Mouse (Mus musculus) CH12.LX (cell line): Measurements from ENCODE around the gene 2900011O08Rik. TPM values are rescaled to one million over a fixed set of nuclear protein-coding genes. Genes with fewer than 3 reads are reported as not detected.

Experiments
- DNase-seq: peaks from one replicate; pipeline ENCODE4 v3.0.0-alpha.2; 2013; ENCODE audit errors: extremely low read depth
- H3K27ac ChIP-seq: 2 replicates; pipeline ENCODE4 v1.5.1; 2012; ENCODE audit warnings: low read depth, mild to moderate bottlenecking, control low read depth, moderate library complexity; ENCODE audit not compliant: insufficient read depth
- H3K27me3 ChIP-seq: replicated peaks from 2 replicates; pipeline ENCODE3; 2012; ENCODE audit warnings: inconsistent platforms
- H3K36me3 ChIP-seq, 2 experiments: replicated peaks in 1 of 2; 2 replicates each; pipeline versions ENCODE3 to v1.6.1; 2012; ENCODE audit warnings: inconsistent platforms in 1 of 2, low read length in 1 of 2, mild to moderate bottlenecking in 1 of 2, mixed read lengths in 1 of 2, moderate library complexity in 1 of 2; ENCODE audit not compliant: control insufficient read depth in 1 of 2, insufficient read depth in 1 of 2
- H3K4me1 ChIP-seq, 2 experiments: 2 replicates each; pipeline ENCODE4 v1.6.1; 2012; ENCODE audit warnings: inconsistent platforms in 1 of 2, moderate library complexity in 1 of 2; ENCODE audit not compliant: insufficient read depth in 2 of 2, control insufficient read depth in 1 of 2
- H3K4me2 ChIP-seq: 2 replicates; pipeline ENCODE4 v1.6.1; 2012; ENCODE audit warnings: low read depth, mild to moderate bottlenecking, control low read depth; ENCODE audit not compliant: poor library complexity, insufficient read depth, severe bottlenecking
- H3K4me3 ChIP-seq, 3 experiments: fragments of 150-350 bp in 1 of 3; sonication (generic) in 1 of 3; replicated peaks in 1 of 3; 2 replicates each; pipeline versions ENCODE3 to v1.5.1; 2011 to 2012; ENCODE audit warnings: low read depth in 2 of 3, low read length in 2 of 3, mild to moderate bottlenecking in 2 of 3, moderate library complexity in 2 of 3, control low read depth in 1 of 3, improper control_type of control experiment in 1 of 3, inconsistent platforms in 1 of 3, mixed read lengths in 1 of 3; ENCODE audit not compliant: poor library complexity in 1 of 3
- H3K79me2 ChIP-seq: replicated peaks from 2 replicates; pipeline ENCODE4 v1.6.1; 2012; ENCODE audit warnings: mild to moderate bottlenecking, moderate library complexity; ENCODE audit not compliant: control insufficient read depth, poor library complexity, insufficient read depth, severe bottlenecking; ENCODE audit errors: extremely low read depth
- H3K9ac ChIP-seq: 2 replicates; pipeline ENCODE4 v1.6.1; 2012; ENCODE audit warnings: low read depth, mild to moderate bottlenecking, control low read depth, moderate library complexity; ENCODE audit not compliant: insufficient read depth
- H3K9me3 ChIP-seq: replicated peaks from 2 replicates; pipeline ENCODE3; 2012; ENCODE audit warnings: low read length, inconsistent platforms, mixed read lengths
- E2F4 ChIP-seq: IDR thresholded peaks from 2 replicates; pipeline ENCODE4 v1.6.1; 2011; ENCODE audit warnings: low read depth, low read length, improper control_type of control experiment; ENCODE audit not compliant: insufficient replicate concordance
- ETS1 ChIP-seq: conservative IDR thresholded peaks from 2 replicates; pipeline ENCODE4 v1.6.1; 2012; ENCODE audit warnings: low read depth, mild to moderate bottlenecking, inconsistent platforms, low read length, improper control_type of control experiment, moderate library complexity
- GABPA ChIP-seq: IDR thresholded peaks from 2 replicates; pipeline ENCODE4 v1.6.1; 2012; ENCODE audit warnings: low read depth, low read length, improper control_type of control experiment, inconsistent platforms; ENCODE audit not compliant: insufficient replicate concordance
- HCFC1 ChIP-seq: IDR thresholded peaks from 2 replicates; pipeline ENCODE4 v1.6.1; 2012; ENCODE audit warnings: low read depth, mild to moderate bottlenecking, inconsistent platforms, low read length, improper control_type of control experiment
- IRF4 ChIP-seq: IDR thresholded peaks from 2 replicates; pipeline ENCODE4 v1.6.1; 2014; ENCODE audit warnings: low read depth, mild to moderate bottlenecking, inconsistent platforms, low read length, improper control_type of control experiment
- KAT2A ChIP-seq: IDR thresholded peaks from 2 replicates; pipeline ENCODE4 v1.6.1; 2012; ENCODE audit warnings: low read length, improper control_type of control experiment, inconsistent platforms; ENCODE audit not compliant: insufficient replicate concordance
- MAFK ChIP-seq: IDR thresholded peaks from 2 replicates; pipeline ENCODE4 v1.6.1; 2011; ENCODE audit warnings: low read length, improper control_type of control experiment; ENCODE audit not compliant: insufficient replicate concordance
- MAZ ChIP-seq: IDR thresholded peaks from 2 replicates; pipeline ENCODE4 v1.6.1; 2012; ENCODE audit warnings: low read depth, mild to moderate bottlenecking, inconsistent platforms, low read length, improper control_type of control experiment, moderate library complexity
- MXI1 ChIP-seq: IDR thresholded peaks from 2 replicates; pipeline ENCODE4 v1.6.1; 2011; ENCODE audit warnings: mild to moderate bottlenecking, low read depth, low read length, improper control_type of control experiment
- MYC ChIP-seq: IDR thresholded peaks from 2 replicates; pipeline ENCODE4 v1.6.1; 2011; ENCODE audit warnings: low read depth, mild to moderate bottlenecking, improper control_type of control experiment, low read length
- NELFE ChIP-seq: IDR thresholded peaks from 2 replicates; pipeline ENCODE4 v1.6.1; 2011; ENCODE audit warnings: low read depth, low read length, improper control_type of control experiment
- RCOR1 ChIP-seq: conservative IDR thresholded peaks from 2 replicates; pipeline ENCODE4 v1.6.1; 2012; ENCODE audit warnings: low read depth, mild to moderate bottlenecking, inconsistent platforms, low read length, improper control_type of control experiment
- SIN3A ChIP-seq: IDR thresholded peaks from 2 replicates; pipeline ENCODE4 v1.6.1; 2012; ENCODE audit warnings: low read length, improper control_type of control experiment, inconsistent platforms
- SMC3 ChIP-seq: IDR thresholded peaks from 2 replicates; pipeline ENCODE4 v1.6.1; 2011; ENCODE audit warnings: low read depth, low read length, improper control_type of control experiment
- TBP ChIP-seq: conservative IDR thresholded peaks from 2 replicates; pipeline ENCODE4 v1.6.1; 2011; ENCODE audit warnings: low read depth, low read length, improper control_type of control experiment
- TCF12 ChIP-seq: IDR thresholded peaks from 2 replicates; pipeline ENCODE4 v1.6.1; 2014; ENCODE audit warnings: low read depth, mild to moderate bottlenecking, inconsistent platforms, low read length, improper control_type of control experiment
- UBTF ChIP-seq: IDR thresholded peaks from 2 replicates; pipeline ENCODE4 v1.6.1; 2012; ENCODE audit warnings: low read depth, mild to moderate bottlenecking, inconsistent platforms, low read length, improper control_type of control experiment, moderate library complexity
- USF1 ChIP-seq: IDR thresholded peaks from 2 replicates; pipeline ENCODE4 v1.6.1; 2014; ENCODE audit warnings: low read depth, mild to moderate bottlenecking, inconsistent platforms, low read length, improper control_type of control experiment
- USF2 ChIP-seq: conservative IDR thresholded peaks from 2 replicates; pipeline ENCODE4 v1.6.1; 2011; ENCODE audit warnings: low read depth, low read length, improper control_type of control experiment
- ZKSCAN1 ChIP-seq: IDR thresholded peaks from 2 replicates; pipeline ENCODE4 v1.6.1; 2012; ENCODE audit warnings: low read depth, inconsistent platforms, low read length, improper control_type of control experiment, borderline replicate concordance
- ZMIZ1 ChIP-seq: IDR thresholded peaks from 2 replicates; pipeline ENCODE4 v1.6.1; 2012; ENCODE audit warnings: low read depth, mild to moderate bottlenecking, inconsistent platforms, low read length, improper control_type of control experiment
- ZNF384 ChIP-seq: IDR thresholded peaks from 2 replicates; pipeline ENCODE4 v1.6.1; 2012; ENCODE audit warnings: low read depth, low read length, improper control_type of control experiment, inconsistent platforms
- dilution Hi-C: fragments of 300-500 bp; cut with MboI; formaldehyde crosslinking; loops from 2 replicates; pipeline ENCODE4 v1.14.3; 2020; ENCODE audit warnings: low sequenced_read_pairs; ENCODE audit not compliant: extremely low pct_unique_long_range_greater_than_20kb, extremely low pct_ligation_motif_present
- in situ Hi-C: fragments of 300-500 bp; cut with MboI; formaldehyde crosslinking; loops from 3 replicates; pipeline ENCODE4 v1.14.3; 2019; ENCODE audit warnings: low sequenced_read_pairs, low pct_ligation_motif_present, low pct_unique_long_range_greater_than_20kb, mixed read lengths
- polyA plus RNA-seq: library from polyadenylated mRNA; unstranded; fragments of >175 nt; gene quantifications from 2 replicates; pipeline ENCODE4 v1.2.1, GENCODE M21; 2012; ENCODE audit warnings: low read depth; ENCODE audit not compliant: insufficient read length
- total RNA-seq, 2 experiments: library from RNA; depleted of rRNA; stranded (reverse); fragments of 300-350 nt in 1 of 2; fragments of >200 nt in 1 of 2; gene quantifications; 2 replicates each; pipeline ENCODE4 v1.2.3; 2012 to 2014

2900011O08Rik gene
- total and polyA plus RNA-seq, 3 experiments, result not detected

- H3K79me2 ChIP-seq, result no peaks in the 10 kb centered on the region
- peaks cover 5% of the 10 kb centered on the region for H3K9me3 ChIP-seq
- in situ Hi-C loops, result no loop called here
- dilution Hi-C loops, result no loop called here
- peaks cover 0 to 4% of the 10 kb centered on the region in 2 experiments; a peak in 1 of 4 replicates for H3K4me1 ChIP-seq
- no peaks in the 10 kb centered on the region for H3K27me3 ChIP-seq
- no peaks in the 10 kb centered on the region for H3K36me3 ChIP-seq
- TF ChIP-seq RCOR1, result no peak
- TF ChIP-seq MYC, result no peak
- no peak for TF ChIP-seq ZNF384
- no peak for TF ChIP-seq TBP
- TF ChIP-seq TCF12, result no peak
- TF ChIP-seq NELFE, result no peak
- TF ChIP-seq ZMIZ1, result no peak
- TF ChIP-seq SMC3, result no peak
- TF ChIP-seq E2F4, result no peak
- no peak for TF ChIP-seq USF1
- no peak for TF ChIP-seq GABPA
- TF ChIP-seq MAFK, result no peak
- TF ChIP-seq KAT2A, result no peak
- TF ChIP-seq IRF4, result no peak
- TF ChIP-seq ETS1, result no peak
- TF ChIP-seq SIN3A, result no peak
- TF ChIP-seq UBTF, result no peak
- no peak for TF ChIP-seq USF2
- H3K4me3 ChIP-seq, result no peak overlapping the region
- no peak overlapping the region for H3K27ac ChIP-seq
- no peak overlapping the region for H3K9ac ChIP-seq
- DNase-seq, result no peak
- H3K4me2 ChIP-seq, result no peak overlapping the region
Observed at GRCm38 (mm10) chr16:13951245-13951644, 35.2 kb upstream of the 2900011O08Rik start.

- no peak for TF ChIP-seq ZKSCAN1
- no peak for TF ChIP-seq SMC3
- TF ChIP-seq MAZ, result no peak
- TF ChIP-seq MXI1, result no peak
- no peak for TF ChIP-seq SIN3A
- TF ChIP-seq HCFC1, result no peak
- peak; percentile 15; the same call in 1 of the 2 replicates for TF ChIP-seq MAFK
- Histone ChIP-seq H3K4me3 (no peak overlapping the region), H3K4me2 (no peak overlapping the region), H3K79me2 (no peaks in the 10 kb centered on the region), H3K36me3 (no peaks in the 10 kb centered on the region), H3K4me1 (peaks cover 0 to 18% of the 10 kb centered on the region in 2 experiments; a peak in 2 of 4 replicates), H3K9me3 (no peaks in the 10 kb centered on the region), H3K27ac (no peak overlapping the region), H3K27me3 (no peaks in the 10 kb centered on the region), H3K9ac (no peak overlapping the region)
- in situ Hi-C loops, result no loop called here
- dilution Hi-C loops, result no loop called here
- no peak for DNase-seq
Observed at GRCm38 (mm10) chr16:13962053-13962452, 24.4 kb upstream of the 2900011O08Rik start.
